Mouse (Mus musculus): ENCODE measurements at regions not wholly inside any gene's neighbourhood (a gene's known extent, or its start where the extent isn't known, plus 50 kb on each side); places are given as distances from the start of the nearest gene placed in this dataset.

DNA sequence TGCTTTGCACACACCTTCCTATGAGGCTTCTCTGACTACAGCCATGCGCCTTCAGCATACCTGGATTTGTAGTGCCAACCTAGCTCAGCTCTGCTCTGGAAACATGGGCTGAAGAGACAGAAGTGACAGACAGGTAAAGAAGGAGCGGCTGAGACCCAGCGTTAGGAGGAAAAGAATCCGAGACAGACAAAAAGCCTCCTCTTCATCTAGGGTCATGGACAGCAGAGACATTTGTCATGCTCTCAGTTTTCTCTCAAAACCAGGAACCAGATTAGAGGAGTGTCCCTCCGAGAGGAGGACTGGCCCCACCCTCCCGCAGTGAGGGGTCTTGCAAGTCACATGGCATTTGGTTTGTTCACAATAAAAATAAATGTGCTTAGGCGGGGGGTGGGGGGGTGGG, 317.4 kb upstream of the Prickle1 start:
- H3K9ac ChIP-seq (ENCODE audit: low read length), result no peak overlapping the region
- DNase-seq (ENCODE audit: low spot score) (no peak), ATAC-seq (replicated peaks; ENCODE audit: low FRiP score) (no peak)
- peaks cover 2% of the 10 kb centered on the region; the same call in 1 of the 2 replicates for H3K4me1 ChIP-seq (replicated peaks; ENCODE audit: control insufficient read depth, insufficient read depth, low read length)
- H3K9me3 ChIP-seq (ENCODE audit: control insufficient read depth, low read length), result no peaks in the 10 kb centered on the region; the same call in 1 of the 2 replicates
- no peaks in the 10 kb centered on the region for H3K27me3 ChIP-seq (ENCODE audit: control insufficient read depth, insufficient read depth, low read length)
- H3K4me2 ChIP-seq (ENCODE audit: low read depth, low read length, severe bottlenecking), result no peak overlapping the region
- H3K27ac ChIP-seq (ENCODE audit: low read depth, low read length), result no peak overlapping the region
- H3K4me3 ChIP-seq (ENCODE audit: low read depth, low read length), result no peak overlapping the region
- H3K36me3 ChIP-seq (ENCODE audit: control insufficient read depth, insufficient read depth, low read length), result no peaks in the 10 kb centered on the region
- WGBS, result 72% methylated on average over 7 of the region's 7 CpGs

DNA sequence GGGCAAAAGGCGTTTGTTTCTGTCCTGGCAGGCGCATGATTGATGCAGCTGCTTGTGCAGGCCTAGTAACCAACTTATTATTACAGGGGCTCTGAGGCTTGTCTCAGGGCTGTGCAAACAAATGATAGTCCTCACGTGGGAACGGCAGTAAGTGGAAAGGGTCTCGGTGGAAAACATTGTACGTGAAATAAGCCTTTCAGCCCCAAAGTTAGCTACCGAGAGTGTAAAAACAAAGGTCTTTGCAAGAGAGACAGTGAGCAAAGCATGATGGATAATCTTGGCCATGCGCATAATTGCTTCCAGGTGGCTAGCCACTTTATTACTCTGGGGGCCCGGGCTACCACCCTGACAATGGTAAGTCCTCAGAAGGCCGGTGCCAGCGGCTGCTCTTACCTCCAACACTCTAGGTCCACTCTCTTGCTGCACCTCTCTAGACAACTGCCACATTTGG, 315.3 kb upstream of the Prickle1 start:
- Histone ChIP-seq H3K27ac (ENCODE audit: low read depth, low read length) (0 out of 2 replicates have a peak overlapping the region, but pooled peaks have one; percentile 25), H3K36me3 (ENCODE audit: control insufficient read depth, insufficient read depth, low read length) (no peaks in the 10 kb centered on the region), H3K9me3 (ENCODE audit: control insufficient read depth, low read length) (no peaks in the 10 kb centered on the region; the same call in 1 of the 2 replicates), H3K9ac (ENCODE audit: low read length) (no peak overlapping the region), H3K27me3 (ENCODE audit: control insufficient read depth, insufficient read depth, low read length) (no peaks in the 10 kb centered on the region), H3K4me2 (ENCODE audit: low read depth, low read length, severe bottlenecking) (0 out of 2 replicates have a peak overlapping the region, but pooled peaks have one; percentile 2), H3K4me3 (ENCODE audit: low read depth, low read length) (no peak overlapping the region), H3K4me1 (replicated peaks; ENCODE audit: control insufficient read depth, insufficient read depth, low read length) (peaks cover 2% of the 10 kb centered on the region; the same call in 1 of the 2 replicates)
- no peak for ATAC-seq (replicated peaks; ENCODE audit: low FRiP score)
- WGBS, result 35% methylated on average over 11 of the region's 11 CpGs
- DNase-seq (ENCODE audit: low spot score), result no peak

DNA sequence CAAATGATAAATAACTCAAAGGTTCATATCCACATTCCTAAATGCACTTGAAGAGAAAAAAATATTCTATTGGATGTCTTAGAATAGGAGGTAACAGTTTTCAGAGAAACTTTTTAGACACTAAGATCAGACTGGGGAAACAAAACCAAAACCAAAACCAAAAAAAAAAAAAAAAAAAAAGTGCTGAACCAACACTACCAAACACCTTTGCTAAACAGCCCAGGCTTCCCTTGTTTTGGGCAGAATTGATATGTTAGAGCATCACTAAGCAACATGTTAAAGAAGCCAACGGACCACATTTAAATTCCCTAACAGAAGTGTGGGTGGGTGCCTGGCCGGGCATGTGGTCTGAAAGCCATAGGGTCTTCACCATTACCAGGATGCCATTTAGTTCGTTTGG, 314.5 kb upstream of the Prickle1 start:
- no peak overlapping the region for H3K9ac ChIP-seq (ENCODE audit: low read length)
- DNase-seq (ENCODE audit: low spot score) (no peak), ATAC-seq (replicated peaks; ENCODE audit: low FRiP score) (no peak)
- no peaks in the 10 kb centered on the region for H3K36me3 ChIP-seq (ENCODE audit: control insufficient read depth, insufficient read depth, low read length)
- no peaks in the 10 kb centered on the region for H3K9me3 ChIP-seq (ENCODE audit: control insufficient read depth, low read length)
- H3K27me3 ChIP-seq (ENCODE audit: control insufficient read depth, insufficient read depth, low read length), result no peaks in the 10 kb centered on the region; the same call in 1 of the 2 replicates
- H3K27ac ChIP-seq (ENCODE audit: low read depth, low read length), result no peak overlapping the region
- no peak overlapping the region for H3K4me3 ChIP-seq (ENCODE audit: low read depth, low read length)
- 92% methylated on average over 3 of the region's 3 CpGs for WGBS
- peaks cover 2% of the 10 kb centered on the region; the same call in 1 of the 2 replicates for H3K4me1 ChIP-seq (replicated peaks; ENCODE audit: control insufficient read depth, insufficient read depth, low read length)
- H3K4me2 ChIP-seq (ENCODE audit: low read depth, low read length, severe bottlenecking), result no peak overlapping the region

DNA sequence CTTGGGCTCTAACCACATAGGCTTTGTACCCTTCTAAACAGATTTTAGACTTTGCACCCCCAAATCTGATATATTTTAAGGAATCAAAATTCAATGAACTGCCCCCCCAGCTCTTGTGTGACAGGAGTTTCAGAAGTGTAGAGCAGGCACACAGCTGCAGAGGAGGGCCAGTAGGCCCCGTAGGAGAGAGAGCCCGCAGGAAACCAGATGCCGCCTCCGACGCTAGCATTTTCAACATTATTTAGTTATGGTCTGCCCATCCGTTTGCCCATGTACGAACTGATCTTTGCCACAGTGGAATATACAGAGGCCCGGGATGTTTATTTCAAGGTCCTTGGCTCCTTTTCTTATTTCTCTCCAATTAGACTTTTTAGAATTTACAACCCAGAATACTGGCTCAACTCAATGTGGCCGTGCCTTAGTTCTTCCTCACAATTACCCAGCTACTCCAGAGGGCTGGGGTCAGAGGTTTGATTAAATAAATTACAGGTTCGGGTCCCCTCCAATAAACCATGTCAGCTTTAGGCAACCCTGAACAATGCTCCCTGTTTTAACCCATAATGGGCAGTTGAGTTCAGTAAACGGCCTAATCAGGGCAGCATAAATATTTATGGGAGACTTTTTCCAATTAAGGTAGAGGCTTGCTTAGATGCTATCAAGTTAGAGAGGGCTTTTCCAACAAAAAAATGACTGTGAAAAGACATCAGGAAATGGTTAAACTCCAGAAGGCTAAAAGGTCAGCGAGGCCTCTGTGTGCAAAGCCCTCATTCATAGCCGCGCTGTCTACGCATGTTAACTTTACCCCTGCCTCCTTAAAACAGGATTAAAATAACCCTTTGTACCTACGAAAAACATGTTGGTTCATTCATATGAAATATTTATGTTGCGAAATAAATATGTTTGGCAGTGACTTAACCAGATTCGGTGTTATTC, 308.2 kb upstream of the Prickle1 start:
- Histone ChIP-seq H3K9me3 (ENCODE audit: control insufficient read depth, low read length) (no peaks in the 10 kb centered on the region), H3K4me1 (replicated peaks; ENCODE audit: control insufficient read depth, insufficient read depth, low read length) (0 out of 2 replicates have a peak, but pooled peaks cover 2% of the 10 kb centered on the region), H3K27ac (ENCODE audit: low read depth, low read length) (no peak overlapping the region), H3K4me2 (ENCODE audit: low read depth, low read length, severe bottlenecking) (no peak overlapping the region), H3K36me3 (ENCODE audit: control insufficient read depth, insufficient read depth, low read length) (no peaks in the 10 kb centered on the region), H3K4me3 (ENCODE audit: low read depth, low read length) (no peak overlapping the region), H3K9ac (ENCODE audit: low read length) (no peak overlapping the region), H3K27me3 (ENCODE audit: control insufficient read depth, insufficient read depth, low read length) (no peaks in the 10 kb centered on the region; the same call in 1 of the 2 replicates)
- peak; percentile 51 for ATAC-seq (replicated peaks; ENCODE audit: low FRiP score)
- WGBS, result 48% methylated on average over 18 of the region's 18 CpGs
- DNase-seq (ENCODE audit: low spot score), result no peak

DNA sequence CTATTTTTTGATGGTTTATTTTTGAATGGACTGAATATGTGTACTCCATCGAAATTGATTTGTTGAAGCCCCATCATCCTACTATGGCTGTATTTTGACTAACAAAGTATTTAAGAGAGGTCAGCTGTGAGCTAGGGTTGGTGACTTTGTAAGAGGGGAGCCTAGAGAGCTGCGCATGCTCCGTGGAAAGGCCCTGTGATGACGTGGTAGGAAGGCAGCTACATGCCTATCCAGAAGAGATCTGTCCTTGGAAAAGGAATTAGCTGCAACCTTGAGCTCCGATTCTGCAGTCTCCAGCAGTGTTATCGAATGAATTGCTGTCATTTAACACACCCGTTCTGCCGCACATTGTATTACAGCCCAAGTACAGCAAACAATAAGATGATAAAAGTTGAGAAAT, 287.1 kb upstream of the Prickle1 start:
- Histone ChIP-seq H3K4me2 (ENCODE audit: low read depth, low read length, severe bottlenecking) (no peak overlapping the region), H3K27me3 (ENCODE audit: control insufficient read depth, insufficient read depth, low read length) (no peaks in the 10 kb centered on the region), H3K4me1 (replicated peaks; ENCODE audit: control insufficient read depth, insufficient read depth, low read length) (no peaks in the 10 kb centered on the region), H3K36me3 (ENCODE audit: control insufficient read depth, insufficient read depth, low read length) (no peaks in the 10 kb centered on the region), H3K27ac (ENCODE audit: low read depth, low read length) (no peak overlapping the region), H3K9me3 (ENCODE audit: control insufficient read depth, low read length) (no peaks in the 10 kb centered on the region), H3K4me3 (ENCODE audit: low read depth, low read length) (no peak overlapping the region), H3K9ac (ENCODE audit: low read length) (no peak overlapping the region)
- 94% methylated on average over 8 of the region's 8 CpGs for WGBS
- no peak for DNase-seq (ENCODE audit: low spot score)
- no peak for ATAC-seq (replicated peaks; ENCODE audit: low FRiP score)

DNA sequence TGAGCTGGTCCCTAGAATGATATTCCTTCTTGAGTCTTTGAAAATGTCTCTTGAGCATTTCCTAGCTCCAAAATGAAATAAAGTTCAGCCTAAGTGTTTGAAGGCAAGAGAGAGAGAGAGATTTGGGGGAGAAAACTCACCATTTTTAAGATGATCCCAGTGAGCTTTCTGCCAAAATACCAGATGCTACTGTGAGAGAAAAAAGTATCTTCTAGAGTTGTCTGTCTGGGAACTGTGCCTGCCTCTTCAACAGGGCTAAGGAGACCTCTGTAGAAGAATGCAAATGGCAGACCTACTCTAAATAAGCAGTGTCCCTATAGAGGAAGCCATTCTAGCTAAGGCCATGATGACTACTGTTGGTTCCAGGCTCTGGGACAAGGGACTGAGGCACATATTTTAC, 285.6 kb upstream of the Prickle1 start:
- no peak overlapping the region for H3K4me3 ChIP-seq (ENCODE audit: low read depth, low read length)
- H3K27ac ChIP-seq (ENCODE audit: low read depth, low read length), result no peak overlapping the region
- ATAC-seq (replicated peaks; ENCODE audit: low FRiP score), result no peak
- H3K36me3 ChIP-seq (ENCODE audit: control insufficient read depth, insufficient read depth, low read length), result no peaks in the 10 kb centered on the region
- H3K4me2 ChIP-seq (ENCODE audit: low read depth, low read length, severe bottlenecking), result no peak overlapping the region
- no peak overlapping the region for H3K9ac ChIP-seq (ENCODE audit: low read length)
- no peaks in the 10 kb centered on the region for H3K4me1 ChIP-seq (replicated peaks; ENCODE audit: control insufficient read depth, insufficient read depth, low read length)
- no peaks in the 10 kb centered on the region for H3K27me3 ChIP-seq (ENCODE audit: control insufficient read depth, insufficient read depth, low read length)
- no peak for DNase-seq (ENCODE audit: low spot score)
- no peaks in the 10 kb centered on the region for H3K9me3 ChIP-seq (ENCODE audit: control insufficient read depth, low read length)

DNA sequence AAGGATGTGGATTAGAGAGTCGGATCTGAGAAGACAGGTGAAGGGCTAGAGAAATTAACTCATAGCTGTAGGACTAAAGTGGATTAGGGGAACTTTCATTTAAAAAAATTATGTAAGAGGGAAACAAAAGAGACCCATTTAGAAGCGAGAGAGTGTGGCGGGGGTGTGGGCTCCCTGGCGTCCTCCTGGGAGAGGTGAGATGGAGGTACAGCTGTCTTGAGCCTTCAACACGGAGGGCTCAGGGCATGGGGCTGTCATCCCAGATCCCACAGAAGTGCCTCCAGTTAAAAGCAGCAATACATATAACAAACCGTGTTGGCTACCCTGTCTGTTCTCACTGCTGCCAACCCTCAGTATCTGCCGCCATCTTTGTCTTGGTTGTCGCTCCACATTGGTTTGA, 284.6 kb upstream of the Prickle1 start:
- ATAC-seq (replicated peaks; ENCODE audit: low FRiP score), result no peak
- DNase-seq (ENCODE audit: low spot score), result no peak
- WGBS, result 81% methylated on average over 8 of the region's 8 CpGs
- Histone ChIP-seq H3K4me3 (ENCODE audit: low read depth, low read length) (no peak overlapping the region), H3K4me1 (replicated peaks; ENCODE audit: control insufficient read depth, insufficient read depth, low read length) (no peaks in the 10 kb centered on the region), H3K27me3 (ENCODE audit: control insufficient read depth, insufficient read depth, low read length) (no peaks in the 10 kb centered on the region), H3K4me2 (ENCODE audit: low read depth, low read length, severe bottlenecking) (no peak overlapping the region), H3K27ac (ENCODE audit: low read depth, low read length) (no peak overlapping the region), H3K9ac (ENCODE audit: low read length) (no peak overlapping the region), H3K36me3 (ENCODE audit: control insufficient read depth, insufficient read depth, low read length) (no peaks in the 10 kb centered on the region), H3K9me3 (ENCODE audit: control insufficient read depth, low read length) (no peaks in the 10 kb centered on the region)

DNA sequence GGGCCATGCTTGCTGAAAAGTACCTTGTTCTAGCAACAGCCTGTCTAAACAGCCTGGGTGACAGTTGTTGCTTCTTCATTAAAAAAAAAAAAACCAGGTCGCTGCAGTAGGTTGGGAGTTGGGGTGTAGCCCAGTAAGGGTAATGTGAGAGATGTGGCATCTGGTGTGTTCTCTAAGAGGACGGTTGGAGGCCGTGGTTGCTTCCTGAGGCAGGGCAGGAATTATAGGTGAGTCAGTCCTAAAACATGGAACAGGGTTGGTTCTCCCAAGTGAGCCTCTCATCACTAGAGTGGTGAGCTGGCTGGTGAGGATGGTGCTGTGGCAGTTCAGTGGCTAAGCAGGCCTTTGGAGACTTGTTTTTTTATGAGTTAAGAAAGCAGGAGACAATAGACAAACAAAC, 283.3 kb upstream of the Prickle1 start:
- Histone ChIP-seq H3K36me3 (ENCODE audit: control insufficient read depth, insufficient read depth, low read length) (no peaks in the 10 kb centered on the region), H3K27ac (ENCODE audit: low read depth, low read length) (no peak overlapping the region), H3K9ac (ENCODE audit: low read length) (no peak overlapping the region), H3K27me3 (ENCODE audit: control insufficient read depth, insufficient read depth, low read length) (no peaks in the 10 kb centered on the region), H3K4me3 (ENCODE audit: low read depth, low read length) (no peak overlapping the region), H3K9me3 (ENCODE audit: control insufficient read depth, low read length) (no peaks in the 10 kb centered on the region), H3K4me1 (replicated peaks; ENCODE audit: control insufficient read depth, insufficient read depth, low read length) (no peaks in the 10 kb centered on the region), H3K4me2 (ENCODE audit: low read depth, low read length, severe bottlenecking) (no peak overlapping the region)
- DNase-seq (ENCODE audit: low spot score), result no peak
- 90% methylated on average over 3 of the region's 3 CpGs for WGBS
- ATAC-seq (replicated peaks; ENCODE audit: low FRiP score), result no peak

DNA sequence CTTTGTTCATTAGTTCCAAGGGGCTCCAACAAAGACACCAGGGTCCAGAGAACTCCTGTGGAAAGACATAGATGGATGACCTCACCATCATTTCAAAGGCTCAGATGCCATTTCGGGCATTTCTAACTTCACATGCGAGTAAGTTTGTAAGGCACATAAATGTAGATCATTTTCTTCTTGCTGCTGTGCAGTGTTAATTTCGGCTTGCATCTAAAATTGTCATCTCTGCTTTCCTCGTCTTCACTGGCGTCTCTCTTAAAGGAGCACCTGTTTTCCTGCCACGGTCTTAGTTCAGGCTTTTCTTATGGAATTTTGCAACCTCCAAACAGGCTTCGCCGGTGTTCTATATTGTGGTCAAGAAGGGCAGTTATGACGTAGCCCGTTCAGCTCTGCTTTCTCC, 280.6 kb upstream of the Prickle1 start:
- Histone ChIP-seq H3K4me2 (ENCODE audit: low read depth, low read length, severe bottlenecking) (no peak overlapping the region), H3K27ac (ENCODE audit: low read depth, low read length) (no peak overlapping the region), H3K9me3 (ENCODE audit: control insufficient read depth, low read length) (no peaks in the 10 kb centered on the region), H3K4me3 (ENCODE audit: low read depth, low read length) (no peak overlapping the region), H3K36me3 (ENCODE audit: control insufficient read depth, insufficient read depth, low read length) (no peaks in the 10 kb centered on the region), H3K9ac (ENCODE audit: low read length) (no peak overlapping the region), H3K4me1 (replicated peaks; ENCODE audit: control insufficient read depth, insufficient read depth, low read length) (no peaks in the 10 kb centered on the region), H3K27me3 (ENCODE audit: control insufficient read depth, insufficient read depth, low read length) (no peaks in the 10 kb centered on the region)
- no peak for DNase-seq (ENCODE audit: low spot score)
- 91% methylated on average over 10 of the region's 10 CpGs for WGBS
- no peak for ATAC-seq (replicated peaks; ENCODE audit: low FRiP score)

Data from forebrain, embryonic 11.5 days (tissue).